Mouse (Mus musculus) G1E (cell line): ENCODE data around the gene Mrpl23.

Experiments used
- CTCF ChIP-seq: IDR thresholded peaks from 2 replicates; pipeline ENCODE4 v1.5.1; 2012; ENCODE audit warnings: low read depth, low read length, inconsistent platforms, mixed read lengths
- GATA1 ChIP-seq: IDR thresholded peaks from 2 replicates; pipeline ENCODE4 v1.6.1; 2012; ENCODE audit warnings: borderline replicate concordance, low read length, inconsistent platforms, mixed read lengths
- GATA2 ChIP-seq: IDR thresholded peaks from 2 replicates; pipeline ENCODE4 v1.6.1; 2012; ENCODE audit warnings: low read depth, low read length, inconsistent platforms, borderline replicate concordance
- POLR2AphosphoS5 ChIP-seq: IDR thresholded peaks from 2 replicates; pipeline ENCODE4 v1.6.1; 2012; ENCODE audit warnings: low read depth, low read length, inconsistent platforms; ENCODE audit not compliant: insufficient replicate concordance
- TAL1 ChIP-seq: conservative IDR thresholded peaks from 2 replicates; pipeline ENCODE4 v1.6.1; 2012; ENCODE audit warnings: low read depth, low read length, inconsistent platforms, mixed read lengths

DNA sequence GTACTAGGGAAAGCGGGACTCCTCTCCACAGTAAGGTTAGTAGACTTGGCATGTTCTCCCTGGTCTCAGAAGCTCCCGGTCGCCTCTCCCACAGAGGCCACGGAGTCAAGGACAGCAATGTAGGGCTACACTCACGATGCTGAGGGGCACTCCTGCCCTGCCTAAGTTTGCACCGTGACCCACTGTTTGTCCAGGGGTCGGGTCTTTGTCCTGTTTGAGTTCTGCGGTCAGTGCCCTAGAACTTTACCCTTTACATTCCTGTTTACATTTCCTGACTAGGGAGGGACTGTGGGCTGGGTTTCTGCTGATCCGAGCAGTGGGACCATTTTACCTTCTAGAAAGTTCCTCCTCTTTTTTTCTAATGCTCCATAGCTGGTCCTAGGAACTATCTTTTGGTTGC lies 34.0 kb downstream of the Mrpl23 start:
- TF ChIP-seq CTCF: no peak
- TF ChIP-seq TAL1: no peak
- no peak for TF ChIP-seq GATA2
- no peak for TF ChIP-seq GATA1
- no peak for TF ChIP-seq POLR2AphosphoS5
